ENCODE assay signal across 8 mouse cellular contexts in the genomic region with DNA sequence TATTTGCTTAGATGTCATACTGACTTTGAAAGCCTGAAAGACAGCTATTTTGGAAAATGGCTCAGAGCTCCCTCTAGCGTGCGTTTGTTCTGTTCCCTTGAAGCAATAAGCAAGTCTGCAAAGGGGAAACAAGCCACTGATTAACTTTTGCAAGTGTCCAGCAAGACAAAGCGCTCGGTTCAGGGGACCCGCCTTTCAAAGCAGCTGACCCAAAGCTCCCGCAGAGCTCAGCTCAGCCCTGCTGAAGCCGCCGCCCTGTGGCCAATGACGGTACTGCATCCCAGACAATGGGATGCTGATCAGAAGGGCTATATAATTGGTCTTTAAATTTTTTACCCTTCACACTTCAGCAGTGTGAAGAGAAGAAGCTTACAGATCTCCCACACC. TPM values are rescaled to one million over a fixed set of nuclear protein-coding genes. Genes with fewer than 3 reads are reported as not detected.
A peak's percentile ranks its signal among the peaks of the same experiment; 100 is the strongest.
DNase-seq lines count a peak whose midpoint lies in the region; ATAC-seq and TF ChIP-seq lines count a peak whose summit lies in the region.

No protein-coding gene starts in this region.

- H3K4me1 ChIP-seq in forebrain, postnatal 0 days (ENCODE audit: insufficient read depth): no peaks in the 10 kb centered on the region
- H3K4me1 ChIP-seq in hindbrain, embryonic 10.5 days (replicated peaks): peaks cover 11% of the 10 kb centered on the region; the same call in 1 of the 2 replicates

- H3K9ac ChIP-seq in forebrain, postnatal 0 days: no peak overlapping the region

- peak; percentile 80 for ATAC-seq in forebrain, postnatal 0 days

- no peaks in the 10 kb centered on the region for H3K27me3 ChIP-seq in forebrain, postnatal 0 days (ENCODE audit: insufficient read depth, low read length)
- peaks cover 18% of the 10 kb centered on the region for H3K27me3 ChIP-seq in hindbrain, embryonic 10.5 days (ENCODE audit: insufficient read depth, poor library complexity, severe bottlenecking)

- H3K36me3 ChIP-seq in forebrain, postnatal 0 days (ENCODE audit: insufficient read depth): no peaks in the 10 kb centered on the region
- H3K36me3 ChIP-seq in hindbrain, embryonic 10.5 days: no peaks in the 10 kb centered on the region

- WGBS in forebrain, postnatal 0 days: under 1% methylated on average over 9 of the region's 9 CpGs
- WGBS in hindbrain, embryonic 10.5 days: under 1% methylated on average over 9 of the region's 9 CpGs

- H3K27ac ChIP-seq in forebrain, postnatal 0 days (ENCODE audit: low read depth, low read length): no peak overlapping the region
- no peak overlapping the region for H3K27ac ChIP-seq in hindbrain, embryonic 10.5 days

- H3K4me2 ChIP-seq in forebrain, postnatal 0 days (ENCODE audit: low read depth): no peak overlapping the region

- H3K4me3 ChIP-seq in forebrain, postnatal 0 days (ENCODE audit: low read depth, low read length): no peak overlapping the region
- H3K4me3 ChIP-seq in hindbrain, embryonic 10.5 days: no peak overlapping the region

- TF ChIP-seq CTCF in forebrain, postnatal 0 days (IDR thresholded peaks at IDR 0.05; ENCODE audit: low read depth): peak; percentile 92

- peak; percentile 94 for DNase-seq in MN1 (ENCODE audit: low spot score)
- DNase-seq in cerebellum, adult 11 months: peak; percentile 82
- DNase-seq in forebrain, postnatal 0 days: peak; percentile 83
- DNase-seq in hindbrain, embryonic 10.5 days (ENCODE audit: low spot score): peak; percentile 93
- DNase-seq in layer of hippocampus, adult 9-11 months: peak; percentile 78
- peak; percentile 96 for DNase-seq in lung, postnatal 14 days
- DNase-seq in right cerebral cortex, adult 2 months (ENCODE audit: low spot score in 2 of 2): peak; percentile 70 to 77
- DNase-seq in urinary bladder, postnatal 25 days (ENCODE audit: low spot score): peak; percentile 88

- 0 out of 2 replicates have a peak, but pooled peaks cover 2% of the 10 kb centered on the region for H3K9me3 ChIP-seq in forebrain, postnatal 0 days (ENCODE audit: low read length)
- peaks cover 6% of the 10 kb centered on the region for H3K9me3 ChIP-seq in hindbrain, embryonic 10.5 days

RNA-seq across cellular contexts. Expression of gene Cd300lg, which starts 1.2 kb away (rescaled TPM):
- total RNA-seq in forebrain, postnatal 0 days (2014; rRNA removed): 0.69 and 0.86 TPM in 2 replicates
- 0.15 and 0.30 TPM in 2 replicates for polyA plus RNA-seq in forebrain, postnatal 0 days (2015; fragmentation: Nextera tagmentation; extraction: Ambion mirVana)
- 0.12 and 0.35 TPM in 2 replicates for polyA plus RNA-seq in hindbrain, embryonic 10.5 days (2016; fragmentation: Nextera tagmentation; extraction: Ambion mirVana)

RNA-seq across cellular contexts. Expression of gene Mpp3, which starts 11.9 kb away (rescaled TPM):
- total RNA-seq in forebrain, postnatal 0 days (2014; rRNA removed): 56.6 and 60.3 TPM in 2 replicates
- polyA plus RNA-seq in forebrain, postnatal 0 days (2015; fragmentation: Nextera tagmentation; extraction: Ambion mirVana): 45.5 and 46.4 TPM in 2 replicates
- 14.4 and 27.4 TPM in 2 replicates for polyA plus RNA-seq in hindbrain, embryonic 10.5 days (2016; fragmentation: Nextera tagmentation; extraction: Ambion mirVana)

RNA-seq across cellular contexts. Expression of gene Mpp2, which starts 48.2 kb away (rescaled TPM):
- 27.3 and 28.3 TPM in 2 replicates for total RNA-seq in forebrain, postnatal 0 days (2014; rRNA removed)
- polyA plus RNA-seq in forebrain, postnatal 0 days (2015; fragmentation: Nextera tagmentation; extraction: Ambion mirVana): 14.1 and 21.4 TPM in 2 replicates
- 12.8 and 18.6 TPM in 2 replicates for polyA plus RNA-seq in hindbrain, embryonic 10.5 days (2016; fragmentation: Nextera tagmentation; extraction: Ambion mirVana)

RNA-seq across cellular contexts. Expression of gene Dusp3, which starts 53.3 kb away (rescaled TPM):
- 32.8 and 35.5 TPM in 2 replicates for total RNA-seq in forebrain, postnatal 0 days (2014; rRNA removed)
- polyA plus RNA-seq in forebrain, postnatal 0 days (2015; fragmentation: Nextera tagmentation; extraction: Ambion mirVana): 25.1 and 31.0 TPM in 2 replicates
- polyA plus RNA-seq in hindbrain, embryonic 10.5 days (2016; fragmentation: Nextera tagmentation; extraction: Ambion mirVana): 11.6 and 12.4 TPM in 2 replicates

RNA-seq across cellular contexts. Expression of gene Cfap97d1, which starts 56.1 kb away (rescaled TPM):
- total RNA-seq in forebrain, postnatal 0 days (2014; rRNA removed): not detected in 2 replicates
- not detected in 2 replicates for polyA plus RNA-seq in forebrain, postnatal 0 days (2015; fragmentation: Nextera tagmentation; extraction: Ambion mirVana)
- polyA plus RNA-seq in hindbrain, embryonic 10.5 days (2016; fragmentation: Nextera tagmentation; extraction: Ambion mirVana): not detected in 2 replicates
